ENCODE assay signal across 7 mouse cellular contexts in genomic region chr1:137751446-137751961, GRCm38 (mm10).
A peak's percentile ranks its signal among the peaks of the same experiment; 100 is the strongest.
DNase-seq lines count a peak whose midpoint lies in the region; ATAC-seq lines count a peak whose summit lies in the region.

No protein-coding gene starts in this region.

- no peak for ATAC-seq in erythroblast, adult 5-6 weeks (replicated peaks; ENCODE audit: low FRiP score, poor library complexity, severe bottlenecking)

- DNase-seq in left cerebral cortex, adult 9 months (ENCODE audit: low spot score in 2 of 2) = peak; percentile 23 to 24
- no peak for DNase-seq in left cerebral cortex, postnatal 36 days (ENCODE audit: low spot score in 2 of 2)
- peak; percentile 78 for DNase-seq in fat pad, adult 2 months (ENCODE audit: extremely low read depth, low read depth, low spot score)
- peak; percentile 39 for DNase-seq in lung, postnatal 10 days
- DNase-seq in telencephalon, adult 2 months (ENCODE audit: low read depth, low spot score) = peak; percentile 34
- DNase-seq in spleen, postnatal 4 days (ENCODE audit: low spot score in 2 of 2) = no peak

- intact Hi-C loops in left cerebral cortex, postnatal 36 days (cut with DNase I) = no loop called here

Comparison
In these comparisons a context has a peak if more than half of its experiments do, and no peak if none do; other contexts are left out.
1. DNase-seq: peak in left cerebral cortex, adult 9 months (2 of 2), fat pad, adult 2 months (single experiment), lung, postnatal 10 days (single experiment) and telencephalon, adult 2 months (single experiment); none in left cerebral cortex, postnatal 36 days (0 of 2) and spleen, postnatal 4 days (0 of 2).